Mouse (Mus musculus) liver, embryonic 14.5 days (tissue): ENCODE measurements at regions not wholly inside any gene's neighbourhood (a gene's known extent, or its start where the extent isn't known, plus 50 kb on each side); places are given as distances from the start of the nearest gene placed in this dataset.

ENCODE experiments used
- CTCF ChIP-seq: IDR thresholded peaks from 2 replicates; pipeline ENCODE4 v1.5.1; 2016; ENCODE audit warnings: antibody characterized with exemption, low read depth, control low read depth
- EP300 ChIP-seq: IDR thresholded peaks from 2 replicates; pipeline ENCODE4 v1.6.1; 2016; ENCODE audit warnings: antibody characterized with exemption, low read depth

- TF ChIP-seq CTCF (no peak), EP300 (no peak)
These were observed 254.0 kb downstream of the Zfp704 start for GRCm38 (mm10) chr3:9355875-9356274.
